Mouse (Mus musculus) heart, embryonic 13.5 days (tissue): Measurements from ENCODE around the gene Usp3. TPM values are rescaled to one million over a fixed set of nuclear protein-coding genes. Genes with fewer than 3 reads are reported as not detected.
A peak's percentile ranks its signal among the peaks of the same experiment; 100 is the strongest.

Experiments
- ATAC-seq: fragments of 200-750 bp; cut with Nextera tagmentation; 2 replicates; pipeline ENCODE4 v1.8.0; 2017; ENCODE audit warnings: moderate TSS enrichment; ENCODE audit not compliant: insufficient number of reproducible peaks, low FRiP score, low TSS enrichment; ENCODE audit errors: extremely low read depth
- H3K27ac ChIP-seq: fragments of 300-500 bp; sonication (generic); replicated peaks from 2 replicates; pipeline ENCODE4 v1.5.1; 2015; ENCODE audit warnings: moderate library complexity, mild to moderate bottlenecking, inconsistent platforms
- H3K27me3 ChIP-seq: fragments of 300-500 bp; sonication (generic); replicated peaks from 2 replicates; pipeline ENCODE4 v1.6.1; 2015; ENCODE audit warnings: mild to moderate bottlenecking, inconsistent platforms
- H3K36me3 ChIP-seq: fragments of 300-500 bp; sonication (generic); 2 replicates; pipeline ENCODE4 v1.6.1; 2015; ENCODE audit warnings: mild to moderate bottlenecking, inconsistent platforms
- H3K4me1 ChIP-seq: fragments of 300-500 bp; sonication (generic); 2 replicates; pipeline ENCODE4 v1.6.1; 2015; ENCODE audit warnings: inconsistent platforms
- H3K4me2 ChIP-seq: fragments of 300-500 bp; sonication (generic); 2 replicates; pipeline ENCODE4 v1.6.1; 2015; ENCODE audit warnings: inconsistent platforms, mild to moderate bottlenecking, moderate library complexity
- H3K4me3 ChIP-seq: fragments of 300-500 bp; sonication (generic); 2 replicates; pipeline ENCODE4 v1.5.1; 2015; ENCODE audit warnings: moderate library complexity, mild to moderate bottlenecking, inconsistent platforms
- H3K9ac ChIP-seq: fragments of 300-500 bp; sonication (generic); 2 replicates; pipeline ENCODE4 v1.6.1; 2015; ENCODE audit warnings: inconsistent platforms, mild to moderate bottlenecking, moderate library complexity
- H3K9me3 ChIP-seq: fragments of 300-500 bp; sonication (generic); 2 replicates; pipeline ENCODE4 v1.6.1; 2016; ENCODE audit warnings: inconsistent platforms
- WGBS: fragments of 180-500 bp; shearing (Covaris S2); methylation state at CpG from one replicate; pipeline ENCODE4 v1.1.7; 2015; ENCODE audit warnings: mixed read lengths; 5-methylcytosine and 5-hydroxymethylcytosine counted together
- polyA plus RNA-seq: library from polyadenylated mRNA; unstranded; fragments of >200 nt; fragmentation: Nextera tagmentation; extraction: Ambion mirVana; gene quantifications from 2 replicates; pipeline ENCODE4 v1.2.1, GENCODE M21; 2015

Gene Usp3
- polyA plus RNA-seq, 1 experiment from 2014 or later, result 39.1 TPM

GRCm38 (mm10) chr9:66515115-66515514 lies 77.8 kb downstream of the Usp3 start:
- no peaks in the 10 kb centered on the region for H3K27me3 ChIP-seq
- H3K4me2 ChIP-seq, result peak overlapping the region; percentile 83
- H3K4me3 ChIP-seq, result peak overlapping the region; percentile 60
- H3K27ac ChIP-seq, result peak overlapping the region; percentile 95
- ATAC-seq, result no peak
- H3K4me1 ChIP-seq, result peaks cover 44% of the 10 kb centered on the region
- peak overlapping the region; percentile 87 for H3K9ac ChIP-seq
- peaks cover 57% of the 10 kb centered on the region for H3K36me3 ChIP-seq
- 22% methylated on average over 2 of the region's 2 CpGs for WGBS
- H3K9me3 ChIP-seq, result no peaks in the 10 kb centered on the region

- Histone ChIP-seq H3K9me3 (no peaks in the 10 kb centered on the region), H3K9ac (peak within 1 kb of the TSS; percentile 87), H3K36me3 (peaks cover 57% of the 10 kb centered on the region), H3K27me3 (no peaks in the 10 kb centered on the region), H3K4me1 (peaks cover 52% of the 10 kb centered on the region), H3K4me2 (peak within 1 kb of the TSS; percentile 83), H3K27ac (peak within 1 kb of the TSS; percentile 95), H3K4me3 (peak within 1 kb of the TSS; percentile 60)
- ATAC-seq, result 0 out of 2 replicates have a peak, but pooled peaks have one; percentile 6
- WGBS, result 37% methylated on average over 17 of the region's 17 CpGs
Observed at GRCm38 (mm10) chr9:66514256-66514770, 78.6 kb downstream of the Usp3 start, which contains the start of gene Fbxl22. TSS of gene Fbxl22 (minus strand) at chr9:66514593.

GRCm38 (mm10) chr9:66513661-66514255 lies 79.2 kb downstream of the Usp3 start:
- Histone ChIP-seq H3K4me3 (peak overlapping the region; percentile 60), H3K4me2 (peak overlapping the region; percentile 83), H3K4me1 (peaks cover 53% of the 10 kb centered on the region), H3K36me3 (peaks cover 57% of the 10 kb centered on the region), H3K9me3 (no peaks in the 10 kb centered on the region), H3K27me3 (no peaks in the 10 kb centered on the region), H3K9ac (peak overlapping the region; percentile 87), H3K27ac (peak overlapping the region; percentile 95)
- ATAC-seq, result no peak
- 61% methylated on average over 4 of the region's 4 CpGs for WGBS

GRCm38 (mm10) chr9:66513150-66513549 lies 79.8 kb downstream of the Usp3 start:
- H3K36me3 ChIP-seq, result peaks cover 57% of the 10 kb centered on the region
- peak overlapping the region; percentile 83 for H3K4me2 ChIP-seq
- H3K4me3 ChIP-seq, result peak overlapping the region; percentile 60
- ATAC-seq, result no peak
- peak overlapping the region; percentile 95 for H3K27ac ChIP-seq
- H3K4me1 ChIP-seq, result peaks cover 55% of the 10 kb centered on the region
- H3K9me3 ChIP-seq, result no peaks in the 10 kb centered on the region
- H3K9ac ChIP-seq, result peak overlapping the region; percentile 87
- H3K27me3 ChIP-seq, result no peaks in the 10 kb centered on the region

GRCm38 (mm10) chr9:66512351-66512671 lies 80.6 kb downstream of the Usp3 start:
- Histone ChIP-seq H3K4me1 (peaks cover 55% of the 10 kb centered on the region), H3K4me3 (peak overlapping the region; percentile 60), H3K9ac (peak overlapping the region; percentile 87), H3K9me3 (no peaks in the 10 kb centered on the region), H3K4me2 (peak overlapping the region; percentile 83), H3K27me3 (no peaks in the 10 kb centered on the region), H3K36me3 (peaks cover 57% of the 10 kb centered on the region), H3K27ac (peak overlapping the region; percentile 95)
- under 1% methylated on average over 8 of the region's 8 CpGs for WGBS
- peak; percentile 68 for ATAC-seq

GRCm38 (mm10) chr9:66511580-66512350 lies 81.2 kb downstream of the Usp3 start:
- Histone ChIP-seq H3K4me2 (peak overlapping the region; percentile 83), H3K9ac (peak overlapping the region; percentile 87), H3K27ac (peak overlapping the region; percentile 95), H3K27me3 (no peaks in the 10 kb centered on the region), H3K36me3 (peaks cover 57% of the 10 kb centered on the region), H3K4me3 (peak overlapping the region; percentile 60), H3K4me1 (peaks cover 55% of the 10 kb centered on the region), H3K9me3 (no peaks in the 10 kb centered on the region)
- under 1% methylated on average over 77 of the region's 78 CpGs for WGBS
- ATAC-seq, result peak; percentile 64

GRCm38 (mm10) chr9:66510944-66511343 lies 82.0 kb downstream of the Usp3 start:
- H3K9ac ChIP-seq, result peak overlapping the region; percentile 87
- H3K4me1 ChIP-seq, result peaks cover 58% of the 10 kb centered on the region
- peak overlapping the region; percentile 95 for H3K27ac ChIP-seq
- no peak for ATAC-seq
- H3K27me3 ChIP-seq, result no peaks in the 10 kb centered on the region
- peaks cover 57% of the 10 kb centered on the region for H3K36me3 ChIP-seq
- peak overlapping the region; percentile 60 for H3K4me3 ChIP-seq
- peak overlapping the region; percentile 83 for H3K4me2 ChIP-seq
- H3K9me3 ChIP-seq, result no peaks in the 10 kb centered on the region
- 9% methylated on average over 2 of the region's 2 CpGs for WGBS

GRCm38 (mm10) chr9:66510351-66510841 lies 82.5 kb downstream of the Usp3 start:
- 65% methylated on average over 7 of the region's 7 CpGs for WGBS
- H3K27me3 ChIP-seq, result no peaks in the 10 kb centered on the region
- peak overlapping the region; percentile 83 for H3K4me2 ChIP-seq
- ATAC-seq, result no peak
- no peaks in the 10 kb centered on the region for H3K9me3 ChIP-seq
- H3K4me3 ChIP-seq, result no peak overlapping the region; the same call in 1 of the 2 replicates
- peak overlapping the region; percentile 95 for H3K27ac ChIP-seq
- H3K9ac ChIP-seq, result peak overlapping the region; percentile 87; the same call in 1 of the 2 replicates
- H3K4me1 ChIP-seq, result peaks cover 56% of the 10 kb centered on the region
- peaks cover 58% of the 10 kb centered on the region for H3K36me3 ChIP-seq

GRCm38 (mm10) chr9:66508890-66509399 lies 84.0 kb downstream of the Usp3 start:
- H3K27ac ChIP-seq, result 0 out of 2 replicates have a peak overlapping the region, but pooled peaks have one; percentile 20
- ATAC-seq, result no peak
- H3K4me1 ChIP-seq, result peaks cover 50% of the 10 kb centered on the region
- H3K9me3 ChIP-seq, result no peaks in the 10 kb centered on the region
- H3K9ac ChIP-seq, result peak overlapping the region; percentile 61
- H3K36me3 ChIP-seq, result peaks cover 70% of the 10 kb centered on the region
- 58% methylated on average over 4 of the region's 4 CpGs for whole genome bisulfite sequencing
- H3K4me3 ChIP-seq, result no peak overlapping the region
- no peaks in the 10 kb centered on the region for H3K27me3 ChIP-seq
- H3K4me2 ChIP-seq, result no peak overlapping the region

- H3K9ac ChIP-seq, result no peak overlapping the region
- no peaks in the 10 kb centered on the region for H3K27me3 ChIP-seq
- no peak overlapping the region for H3K27ac ChIP-seq
- H3K4me2 ChIP-seq, result no peak overlapping the region
- no peaks in the 10 kb centered on the region for H3K9me3 ChIP-seq
- peaks cover 73% of the 10 kb centered on the region for H3K36me3 ChIP-seq
- 79% methylated on average over 3 of the region's 3 CpGs for WGBS
- peaks cover 45% of the 10 kb centered on the region for H3K4me1 ChIP-seq
- no peak overlapping the region for H3K4me3 ChIP-seq
- ATAC-seq, result no peak
Observed at GRCm38 (mm10) chr9:66507684-66508083, 85.3 kb downstream of the Usp3 start.

GRCm38 (mm10) chr9:66506424-66506823 lies 86.5 kb downstream of the Usp3 start:
- Histone ChIP-seq H3K4me1 (peaks cover 42% of the 10 kb centered on the region), H3K9me3 (no peaks in the 10 kb centered on the region), H3K9ac (no peak overlapping the region), H3K27ac (no peak overlapping the region), H3K27me3 (no peaks in the 10 kb centered on the region), H3K4me3 (no peak overlapping the region), H3K36me3 (peaks cover 85% of the 10 kb centered on the region), H3K4me2 (no peak overlapping the region)
- ATAC-seq, result no peak
